Mouse (Mus musculus) midbrain, embryonic 12.5 days (tissue): ENCODE results near the gene Myo19. TPM values are rescaled to one million over a fixed set of nuclear protein-coding genes. Genes with fewer than 3 reads are reported as not detected.

Source experiments
- ATAC-seq: fragments of 200-750 bp; cut with Nextera tagmentation; 2 replicates; pipeline ENCODE4 v1.8.0; 2017; ENCODE audit warnings: low read depth, moderate TSS enrichment, moderate library complexity; ENCODE audit not compliant: low FRiP score
- H3K27ac ChIP-seq: fragments of 300-500 bp; sonication (generic); replicated peaks from 2 replicates; pipeline ENCODE4 v1.5.1; 2016; ENCODE audit warnings: mild to moderate bottlenecking
- H3K27me3 ChIP-seq: fragments of 300-500 bp; sonication (generic); 2 replicates; pipeline ENCODE4 v1.6.1; 2016; ENCODE audit warnings: mild to moderate bottlenecking
- H3K36me3 ChIP-seq: fragments of 300-500 bp; sonication (generic); 2 replicates; pipeline ENCODE4 v1.6.1; 2016
- H3K4me1 ChIP-seq: fragments of 300-500 bp; sonication (generic); 2 replicates; pipeline ENCODE4 v1.6.1; 2016
- H3K4me2 ChIP-seq: fragments of 300-500 bp; sonication (generic); replicated peaks from 2 replicates; pipeline ENCODE4 v1.6.1; 2016; ENCODE audit warnings: mild to moderate bottlenecking, moderate library complexity
- H3K4me3 ChIP-seq: fragments of 300-500 bp; sonication (generic); 2 replicates; pipeline ENCODE4 v1.5.1; 2016; ENCODE audit warnings: mild to moderate bottlenecking
- H3K9ac ChIP-seq: fragments of 300-500 bp; sonication (generic); replicated peaks from 2 replicates; pipeline ENCODE4 v1.6.1; 2016; ENCODE audit warnings: mild to moderate bottlenecking, moderate library complexity
- H3K9me3 ChIP-seq: fragments of 300-500 bp; sonication (generic); 2 replicates; pipeline ENCODE4 v1.6.1; 2016; ENCODE audit warnings: mild to moderate bottlenecking
- WGBS: fragments of 180-500 bp; shearing (Covaris S2); methylation state at CpG from one replicate; pipeline ENCODE4 v1.1.7; 2016; 5-methylcytosine and 5-hydroxymethylcytosine counted together
- polyA plus RNA-seq: library from polyadenylated mRNA; unstranded; fragments of >200 nt; fragmentation: Nextera tagmentation; extraction: Ambion mirVana; gene quantifications from 2 replicates; pipeline ENCODE4 v1.2.1, GENCODE M21; 2016

The Myo19 gene
- polyA plus RNA-seq, 1 experiment from 2014 or later, result 9.9 TPM

- no peak for ATAC-seq
- 82% methylated on average over 7 of the region's 7 CpGs for WGBS
- no peaks in the 10 kb centered on the region for H3K27me3 ChIP-seq
- no peak overlapping the region for H3K4me3 ChIP-seq
- no peaks in the 10 kb centered on the region for H3K36me3 ChIP-seq
- H3K4me2 ChIP-seq, result no peak overlapping the region
- H3K27ac ChIP-seq, result no peak overlapping the region
- peaks cover 20% of the 10 kb centered on the region for H3K4me1 ChIP-seq
- no peak overlapping the region for H3K9ac ChIP-seq
- no peaks in the 10 kb centered on the region for H3K9me3 ChIP-seq
These were observed 40.0 kb downstream of the Myo19 start for GRCm38 (mm10) chr11:84919951-84920350.

- Histone ChIP-seq H3K4me2 (no peak overlapping the region), H3K4me1 (peaks cover 11% of the 10 kb centered on the region; the same call in 1 of the 2 replicates), H3K9ac (no peak overlapping the region), H3K27me3 (no peaks in the 10 kb centered on the region), H3K27ac (no peak overlapping the region), H3K4me3 (no peak overlapping the region), H3K9me3 (no peaks in the 10 kb centered on the region), H3K36me3 (no peaks in the 10 kb centered on the region)
- ATAC-seq, result no peak
- WGBS, result 92% methylated on average over 8 of the region's 8 CpGs
These were observed 41.0 kb downstream of the Myo19 start for GRCm38 (mm10) chr11:84920981-84921380.

- no peak overlapping the region for H3K27ac ChIP-seq
- H3K9ac ChIP-seq, result no peak overlapping the region
- WGBS, result 9% methylated on average over 6 of the region's 6 CpGs
- no peaks in the 10 kb centered on the region for H3K27me3 ChIP-seq
- H3K4me1 ChIP-seq, result no peaks in the 10 kb centered on the region
- no peaks in the 10 kb centered on the region for H3K36me3 ChIP-seq
- H3K9me3 ChIP-seq, result no peaks in the 10 kb centered on the region
- H3K4me2 ChIP-seq, result no peak overlapping the region
- ATAC-seq, result no peak
- no peak overlapping the region for H3K4me3 ChIP-seq
These were observed 52.3 kb downstream of the Myo19 start for GRCm38 (mm10) chr11:84932261-84932660.

GRCm38 (mm10) chr11:84939508-84940053 lies 59.6 kb downstream of the Myo19 start:
- Histone ChIP-seq H3K4me2 (no peak overlapping the region), H3K9me3 (no peaks in the 10 kb centered on the region), H3K27ac (no peak overlapping the region), H3K27me3 (peaks cover 14% of the 10 kb centered on the region), H3K36me3 (no peaks in the 10 kb centered on the region), H3K9ac (no peak overlapping the region), H3K4me3 (no peak overlapping the region), H3K4me1 (peaks cover 14% of the 10 kb centered on the region)
- 57% methylated on average over 8 of the region's 8 CpGs for WGBS
- ATAC-seq, result no peak

- Histone ChIP-seq H3K27ac (no peak overlapping the region), H3K4me2 (no peak overlapping the region), H3K27me3 (peaks cover 15% of the 10 kb centered on the region), H3K4me1 (peaks cover 20% of the 10 kb centered on the region), H3K36me3 (no peaks in the 10 kb centered on the region), H3K9me3 (no peaks in the 10 kb centered on the region), H3K4me3 (no peak overlapping the region), H3K9ac (no peak overlapping the region)
- ATAC-seq, result no peak
- WGBS, result 80% methylated on average over 10 of the region's 10 CpGs
These were observed 60.2 kb downstream of the Myo19 start for GRCm38 (mm10) chr11:84940140-84940539.

GRCm38 (mm10) chr11:84943948-84944347 lies 64.0 kb downstream of the Myo19 start:
- H3K9ac ChIP-seq, result peak overlapping the region; percentile 28; the same call in 1 of the 2 replicates
- no peak overlapping the region for H3K27ac ChIP-seq
- H3K27me3 ChIP-seq, result peaks cover 20% of the 10 kb centered on the region
- peak overlapping the region; percentile 21 for H3K4me3 ChIP-seq
- H3K4me1 ChIP-seq, result peaks cover 26% of the 10 kb centered on the region
- ATAC-seq, result no peak
- WGBS, result under 1% methylated on average over 15 of the region's 15 CpGs
- no peaks in the 10 kb centered on the region for H3K36me3 ChIP-seq
- H3K4me2 ChIP-seq, result peak overlapping the region; percentile 47
- H3K9me3 ChIP-seq, result no peaks in the 10 kb centered on the region

- Histone ChIP-seq H3K4me1 (peaks cover 26% of the 10 kb centered on the region), H3K9ac (no peak overlapping the region), H3K27me3 (peaks cover 20% of the 10 kb centered on the region), H3K4me2 (peak overlapping the region; percentile 47), H3K4me3 (no peak overlapping the region), H3K9me3 (no peaks in the 10 kb centered on the region), H3K36me3 (no peaks in the 10 kb centered on the region), H3K27ac (no peak overlapping the region)
- no peak for ATAC-seq
- 2% methylated on average over 12 of the region's 12 CpGs for WGBS
These were observed 64.9 kb downstream of the Myo19 start for GRCm38 (mm10) chr11:84944639-84945435.

GRCm38 (mm10) chr11:84945841-84946240 lies 65.9 kb downstream of the Myo19 start:
- Histone ChIP-seq H3K27me3 (peaks cover 20% of the 10 kb centered on the region), H3K36me3 (no peaks in the 10 kb centered on the region), H3K4me3 (no peak overlapping the region), H3K4me2 (no peak overlapping the region), H3K9me3 (no peaks in the 10 kb centered on the region), H3K9ac (no peak overlapping the region), H3K4me1 (peaks cover 26% of the 10 kb centered on the region), H3K27ac (no peak overlapping the region)
- WGBS, result 67% methylated on average over 3 of the region's 3 CpGs
- ATAC-seq, result no peak

GRCm38 (mm10) chr11:84947206-84947605 lies 67.3 kb downstream of the Myo19 start:
- Histone ChIP-seq H3K9ac (no peak overlapping the region), H3K9me3 (no peaks in the 10 kb centered on the region), H3K36me3 (no peaks in the 10 kb centered on the region), H3K4me1 (peaks cover 26% of the 10 kb centered on the region), H3K27ac (no peak overlapping the region), H3K27me3 (peaks cover 20% of the 10 kb centered on the region), H3K4me3 (no peak overlapping the region), H3K4me2 (no peak overlapping the region)
- WGBS, result 69% methylated on average over 6 of the region's 6 CpGs
- no peak for ATAC-seq

- ATAC-seq, result no peak
- H3K9ac ChIP-seq, result no peak overlapping the region
- H3K9me3 ChIP-seq, result no peaks in the 10 kb centered on the region
- H3K4me1 ChIP-seq, result peaks cover 26% of the 10 kb centered on the region
- WGBS, result 34% methylated on average over 3 of the region's 3 CpGs
- H3K4me3 ChIP-seq, result no peak overlapping the region
- peaks cover 14% of the 10 kb centered on the region for H3K27me3 ChIP-seq
- H3K4me2 ChIP-seq, result no peak overlapping the region
- no peaks in the 10 kb centered on the region for H3K36me3 ChIP-seq
- no peak overlapping the region for H3K27ac ChIP-seq
These were observed 68.2 kb downstream of the Myo19 start for GRCm38 (mm10) chr11:84948114-84948513.

- ATAC-seq, result no peak
- peaks cover 22% of the 10 kb centered on the region for H3K4me1 ChIP-seq
- H3K27me3 ChIP-seq, result peaks cover 11% of the 10 kb centered on the region; the same call in 1 of the 2 replicates
- H3K36me3 ChIP-seq, result no peaks in the 10 kb centered on the region
- no peaks in the 10 kb centered on the region for H3K9me3 ChIP-seq
- H3K4me3 ChIP-seq, result no peak overlapping the region
- H3K9ac ChIP-seq, result no peak overlapping the region
- H3K27ac ChIP-seq, result no peak overlapping the region
- WGBS, result 40% methylated on average over 3 of the region's 3 CpGs
- H3K4me2 ChIP-seq, result no peak overlapping the region
These were observed 68.6 kb downstream of the Myo19 start for GRCm38 (mm10) chr11:84948526-84948925.

- ATAC-seq, result no peak
- no peaks in the 10 kb centered on the region for H3K9me3 ChIP-seq
- no peak overlapping the region for H3K4me3 ChIP-seq
- H3K9ac ChIP-seq, result no peak overlapping the region
- H3K4me2 ChIP-seq, result no peak overlapping the region
- H3K27me3 ChIP-seq, result peaks cover 24% of the 10 kb centered on the region
- no peak overlapping the region for H3K27ac ChIP-seq
- no peaks in the 10 kb centered on the region for H3K36me3 ChIP-seq
- H3K4me1 ChIP-seq, result peaks cover 5% of the 10 kb centered on the region; the same call in 1 of the 2 replicates
- WGBS, result 19% methylated on average over 2 of the region's 2 CpGs
These were observed 72.7 kb downstream of the Myo19 start for GRCm38 (mm10) chr11:84952611-84953010.
